Mouse (Mus musculus) 3134 (cell line): ENCODE measurements around the gene Anp32a.

Source experiments
- DNase-seq: peaks from one replicate; pipeline ENCODE4 v3.0.0-alpha.2; 2011; ENCODE audit warnings: low spot score; ENCODE audit not compliant: insufficient read length; ENCODE audit errors: extremely low read depth

The Anp32a gene

GRCm38 (mm10) chr9:62341123-62341486 is at the start of gene Anp32a:
Gene Anp32a, plus strand, starts transcription at chr9:62341293.
- peak; percentile 93 for DNase-seq

- peak; percentile 16 for DNase-seq
Observed at GRCm38 (mm10) chr9:62295006-62295698, 45.9 kb upstream of the Anp32a start.

DNA sequence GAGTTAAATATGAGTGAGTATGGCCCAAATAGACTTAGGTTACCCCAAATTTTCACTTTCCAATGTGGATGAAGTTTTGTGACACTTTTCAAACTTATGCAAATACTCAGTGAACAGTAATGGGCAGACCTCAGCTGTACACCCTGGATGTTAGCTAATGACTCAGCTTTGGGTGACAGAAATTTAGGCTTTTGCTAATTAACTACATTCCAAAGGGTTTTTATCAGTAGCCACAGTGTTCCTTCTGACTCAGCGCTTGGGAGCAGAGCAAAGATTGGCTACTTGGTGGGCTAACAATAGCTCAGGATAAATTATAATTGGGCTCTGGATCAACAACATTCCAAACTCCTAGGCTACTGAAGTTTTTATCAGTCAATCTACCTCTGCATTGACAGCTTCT is 44.2 kb upstream of the Anp32a start:
- no peak for DNase-seq

DNA sequence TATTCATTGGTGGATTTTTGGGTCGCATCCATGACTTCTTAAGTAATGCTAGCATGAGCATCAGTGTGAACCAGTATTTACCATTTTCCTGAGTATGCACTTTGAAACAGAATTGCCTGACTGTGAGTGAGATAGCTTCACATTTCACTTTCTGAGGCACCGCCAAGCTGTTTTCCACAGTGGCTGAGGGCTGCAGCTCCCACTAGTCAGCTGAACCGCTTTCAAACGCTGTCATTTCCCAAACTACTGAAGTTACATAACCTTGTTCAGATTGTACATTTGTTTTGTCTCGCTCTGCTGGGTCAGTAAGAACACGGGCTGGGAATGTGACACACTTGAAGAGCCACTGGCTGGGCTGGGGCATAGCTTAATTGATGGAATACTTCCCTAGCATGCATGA is 25.5 kb upstream of the Anp32a start:
- DNase-seq: no peak

DNA sequence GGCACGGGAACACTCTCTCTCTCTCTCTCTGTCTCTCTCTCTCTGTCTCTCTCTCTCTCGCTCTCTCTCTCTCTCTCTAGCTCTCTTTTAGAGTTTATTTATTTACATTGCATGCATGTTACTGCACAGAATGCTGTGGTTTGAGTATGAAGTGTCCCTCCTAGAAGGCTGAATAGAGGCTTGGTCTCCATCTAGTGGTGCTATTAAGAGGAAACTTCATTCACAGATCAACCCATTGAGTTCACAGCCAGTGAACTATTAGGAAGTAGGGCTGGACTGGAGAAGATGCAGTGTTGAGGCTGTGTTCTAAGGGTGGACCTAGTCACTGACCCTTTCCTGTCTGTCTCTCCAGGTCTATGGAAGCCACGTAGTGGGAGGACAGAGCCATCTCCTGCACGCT is 22.4 kb upstream of the Anp32a start:
- DNase-seq: no peak

- DNase-seq: no peak
Observed at GRCm38 (mm10) chr9:62323816-62324215, 17.3 kb upstream of the Anp32a start.

GRCm38 (mm10) chr9:62325965-62326364 is 15.1 kb upstream of the Anp32a start:
- no peak for DNase-seq

DNA sequence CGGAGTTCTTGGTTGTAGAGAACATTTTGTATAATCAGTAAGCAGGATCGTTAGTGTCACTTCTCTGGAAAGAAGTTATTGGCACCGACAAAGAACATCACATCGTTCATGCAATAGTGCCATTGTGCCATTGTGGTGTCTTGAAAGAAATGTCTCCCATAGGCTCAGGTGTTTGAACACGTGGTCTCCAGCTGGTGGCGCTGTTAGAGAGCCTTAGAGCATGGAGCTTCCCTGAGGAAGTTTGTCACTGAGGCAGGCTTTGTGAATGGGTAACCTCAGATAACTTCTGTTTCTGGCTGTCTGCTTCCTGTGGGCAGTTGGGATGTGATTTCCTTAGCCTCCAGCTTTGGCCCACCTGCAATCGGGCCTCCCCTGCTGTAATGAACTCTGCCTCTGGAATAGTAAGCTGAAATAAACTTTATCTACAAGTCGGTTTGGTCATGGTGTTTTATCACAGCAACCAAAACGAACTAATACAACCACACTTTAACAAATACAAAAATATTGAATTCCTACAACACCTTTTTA is 6.7 kb upstream of the Anp32a start:
- DNase-seq: no peak

DNA sequence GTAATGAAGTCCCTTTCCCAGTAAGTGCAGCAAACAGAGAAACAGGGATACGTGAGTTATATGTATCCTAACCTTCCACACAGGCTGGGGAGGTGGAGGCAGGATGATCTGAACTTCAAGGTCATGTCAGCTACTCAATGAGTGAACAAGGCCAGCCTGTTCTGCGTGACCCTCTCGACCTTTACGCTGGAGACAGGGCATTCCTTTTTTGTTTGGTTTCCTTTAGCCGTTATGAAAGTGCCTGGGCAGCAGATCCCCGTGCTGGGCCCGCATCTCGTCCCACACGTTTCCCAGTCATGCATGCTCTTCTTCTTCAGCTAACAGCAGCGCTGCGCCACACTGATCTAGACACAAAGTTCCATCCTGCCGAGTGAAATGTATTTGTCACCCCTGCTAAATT is 5.7 kb upstream of the Anp32a start:
- DNase-seq: no peak

- no peak for DNase-seq
Observed at GRCm38 (mm10) chr9:62337924-62338635, 3.0 kb upstream of the Anp32a start.

DNA sequence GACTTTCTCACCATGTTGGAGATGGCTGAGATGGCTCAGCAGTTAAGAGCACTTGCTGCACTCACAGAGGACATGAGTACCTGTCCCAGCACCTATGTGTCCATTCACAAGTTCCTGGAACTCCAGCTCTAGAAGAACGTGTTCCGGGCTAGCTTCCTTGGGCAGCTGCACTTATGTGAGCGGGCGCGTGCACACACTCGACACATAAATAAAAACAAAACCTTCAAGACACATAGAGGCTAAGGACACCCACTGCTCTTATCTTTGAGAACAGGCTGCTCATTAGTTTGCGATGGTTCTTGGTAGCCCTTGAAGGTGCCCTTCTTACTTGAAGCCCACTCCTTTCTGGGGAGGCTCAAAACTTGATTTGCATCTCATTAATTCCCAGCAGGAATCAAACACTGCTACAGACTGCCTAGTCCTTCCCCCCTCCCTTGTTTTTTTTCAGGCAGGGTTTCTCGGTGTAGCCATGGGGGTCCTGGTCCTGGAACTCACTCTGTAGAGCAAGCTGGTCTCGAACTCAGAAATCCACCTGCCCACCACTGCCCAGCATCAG is 2.4 kb upstream of the Anp32a start:
- no peak for DNase-seq

DNA sequence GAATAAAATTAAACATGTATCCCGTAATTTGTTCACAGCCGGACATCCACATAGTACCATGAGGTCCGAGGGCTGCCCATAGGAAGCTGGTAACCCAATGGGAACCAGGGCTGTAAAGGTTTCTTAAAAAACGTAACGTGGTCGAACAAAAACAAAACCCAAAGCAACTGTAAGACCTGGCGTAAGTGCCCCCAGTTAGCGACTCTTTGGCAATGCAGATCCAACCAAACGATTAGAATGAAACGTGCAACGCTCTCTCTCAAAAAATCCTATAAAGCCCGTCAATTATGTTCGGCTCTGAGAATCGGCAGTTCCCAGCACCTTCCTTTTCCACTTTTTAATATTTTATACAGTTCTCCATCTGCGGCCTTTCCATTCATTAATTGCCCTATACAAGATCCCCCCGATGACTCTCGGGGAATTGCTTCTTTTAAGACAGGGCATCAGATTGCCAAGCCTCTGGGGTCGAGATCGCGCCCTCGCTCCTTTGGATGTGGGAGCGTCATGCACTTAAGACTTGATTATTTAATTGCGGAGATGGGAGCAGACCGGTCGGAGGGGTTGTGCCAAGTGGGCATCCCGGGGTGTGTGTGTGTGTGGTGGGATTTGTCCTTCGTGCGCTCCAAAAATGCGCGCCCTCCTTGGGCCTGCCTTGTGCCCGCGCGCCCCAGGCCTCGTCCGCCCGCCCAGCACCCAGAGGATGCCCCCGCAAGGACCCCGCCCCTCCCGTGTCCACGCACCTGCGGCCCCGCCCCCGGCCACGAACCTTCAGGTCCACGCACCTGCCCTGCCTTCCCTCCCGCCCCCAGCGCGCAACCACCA is 581 bp upstream of the Anp32a start:
- DNase-seq: no peak

DNA sequence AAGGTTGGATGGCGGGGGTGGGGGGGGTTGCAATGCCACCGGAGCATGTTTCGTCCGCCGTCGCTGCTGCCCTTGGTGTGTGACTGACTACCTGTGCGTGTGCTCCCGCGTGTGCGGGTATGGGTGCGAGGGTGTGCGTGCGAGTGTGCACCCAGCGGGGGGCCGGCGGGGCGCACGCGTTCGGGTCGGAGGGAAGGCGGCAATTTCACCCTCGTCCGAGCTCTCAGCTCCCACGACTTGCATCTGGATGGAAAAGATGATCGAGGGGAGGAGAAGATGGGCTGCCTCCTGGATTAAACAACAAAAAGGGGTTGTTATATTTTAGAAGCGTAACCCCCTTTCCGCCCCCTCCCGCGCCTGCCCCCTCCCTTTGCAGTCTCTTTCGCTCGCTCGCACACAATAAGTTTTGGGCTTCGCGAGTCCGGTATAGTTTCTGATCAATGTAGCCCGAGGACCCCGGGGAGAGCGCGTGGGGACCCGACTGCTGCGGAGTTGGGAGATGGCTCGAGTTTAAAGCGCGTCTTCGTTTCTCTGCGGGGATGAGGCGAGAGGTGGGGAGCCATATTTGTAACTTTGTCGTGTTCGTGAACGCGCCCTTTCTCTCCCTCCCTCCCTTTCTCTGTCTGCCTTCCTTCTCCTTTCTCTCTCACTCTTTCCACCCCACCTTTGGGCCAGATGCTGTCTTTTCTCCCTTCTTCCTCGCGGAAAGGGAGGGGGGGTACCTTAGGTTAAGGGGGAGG is 778 bp downstream of the Anp32a start:
- peak; percentile 65 for DNase-seq

DNA sequence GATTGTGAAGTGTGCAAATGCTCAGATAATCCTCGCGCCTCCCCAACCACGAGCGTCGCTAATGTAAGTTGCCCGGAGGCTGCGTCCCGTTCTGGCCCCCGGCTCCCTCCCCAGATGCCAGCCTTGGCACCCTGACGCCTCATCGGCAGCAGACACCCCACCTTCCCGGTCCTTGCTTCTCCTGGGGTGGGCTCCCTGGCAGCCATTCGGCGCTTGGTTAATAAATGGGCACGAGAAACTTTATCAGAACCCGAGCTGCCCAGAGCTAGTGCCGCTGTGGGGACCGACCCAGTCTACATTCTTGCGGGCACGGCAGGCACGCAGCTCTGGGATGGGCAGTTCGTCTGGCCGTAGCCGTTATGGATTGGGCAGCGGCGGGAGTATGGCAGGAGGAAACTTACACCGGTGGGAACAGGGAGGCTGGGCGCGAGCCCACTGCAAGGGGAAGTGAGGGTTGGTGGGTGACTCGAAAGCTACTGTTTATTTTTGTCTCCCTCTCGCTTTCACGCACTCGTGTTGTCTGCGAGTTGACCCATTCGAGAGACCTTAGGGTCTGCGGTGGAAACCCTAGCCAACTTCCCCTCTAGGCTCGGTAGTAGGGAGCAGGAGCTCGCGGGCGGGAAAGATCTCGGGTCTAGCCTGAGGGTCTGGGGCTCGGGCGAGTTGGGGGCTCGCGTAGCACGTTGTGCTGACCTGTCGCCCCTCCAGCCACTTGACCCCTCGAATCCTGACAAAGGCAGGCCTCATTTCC is 1.5 kb downstream of the Anp32a start:
- DNase-seq: peak; percentile 84

GRCm38 (mm10) chr9:62343192-62343903 is 2.3 kb downstream of the Anp32a start:
- DNase-seq: peak; percentile 76

DNA sequence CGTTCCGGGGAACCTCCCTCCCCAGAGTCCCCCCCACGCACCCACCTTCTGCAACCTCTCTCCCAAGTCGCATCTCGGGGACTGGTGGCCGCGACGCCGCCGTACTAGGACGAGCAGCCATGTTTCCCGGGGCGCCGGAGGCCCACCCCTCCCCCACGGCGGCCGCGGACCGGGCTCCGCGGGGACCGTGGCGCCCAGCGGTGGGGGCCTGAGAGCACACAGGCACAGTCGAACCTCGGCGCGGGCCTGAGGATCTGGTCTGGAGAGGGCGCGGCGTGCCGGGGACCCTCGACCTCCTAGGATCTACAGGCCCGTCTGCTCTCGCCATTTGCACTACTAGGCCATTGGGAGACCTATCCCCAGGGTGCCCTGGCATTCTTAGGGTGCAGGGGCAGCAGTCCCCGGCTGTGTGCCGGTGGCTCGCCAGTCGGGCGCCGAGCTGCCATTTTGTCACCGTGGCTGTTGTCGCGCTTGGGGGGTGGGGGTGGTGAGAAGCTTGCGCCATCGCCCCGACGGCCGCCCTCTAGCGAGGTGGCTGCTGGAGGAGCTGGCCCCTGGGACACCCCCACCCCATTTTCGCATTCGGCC is 2.9 kb downstream of the Anp32a start:
- DNase-seq: peak; percentile 68

DNA sequence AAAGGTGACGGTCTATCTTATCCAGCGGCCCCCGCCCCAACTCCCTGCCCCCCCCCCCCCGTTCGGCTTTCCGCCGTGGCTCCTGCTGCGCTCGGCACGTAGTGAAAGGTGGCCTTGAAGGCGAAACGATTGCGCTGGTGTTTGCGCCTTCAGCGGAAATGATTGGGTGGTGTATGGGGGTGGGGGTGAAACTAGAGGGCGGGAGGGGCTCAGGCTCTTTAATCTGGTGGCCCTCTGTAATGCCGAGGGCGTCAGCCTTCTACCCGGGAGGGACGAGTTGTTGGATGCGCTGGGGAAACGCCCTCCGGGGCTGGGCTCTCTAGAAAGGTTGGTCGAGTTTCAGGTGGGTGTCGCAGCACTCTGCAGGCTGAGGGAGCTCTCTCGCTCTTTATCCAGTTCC is 3.5 kb downstream of the Anp32a start:
- peak; percentile 64 for DNase-seq

GRCm38 (mm10) chr9:62345081-62345481 is 4.0 kb downstream of the Anp32a start:
- no peak for DNase-seq
